Mouse (Mus musculus): ENCODE measurements around the gene Eepd1. TPM values are rescaled to one million over a fixed set of nuclear protein-coding genes. Genes with fewer than 3 reads are reported as not detected.

Gene Eepd1
- polyA plus RNA-seq, 1 experiment from 2014 or later = 5.1 TPM

DNA sequence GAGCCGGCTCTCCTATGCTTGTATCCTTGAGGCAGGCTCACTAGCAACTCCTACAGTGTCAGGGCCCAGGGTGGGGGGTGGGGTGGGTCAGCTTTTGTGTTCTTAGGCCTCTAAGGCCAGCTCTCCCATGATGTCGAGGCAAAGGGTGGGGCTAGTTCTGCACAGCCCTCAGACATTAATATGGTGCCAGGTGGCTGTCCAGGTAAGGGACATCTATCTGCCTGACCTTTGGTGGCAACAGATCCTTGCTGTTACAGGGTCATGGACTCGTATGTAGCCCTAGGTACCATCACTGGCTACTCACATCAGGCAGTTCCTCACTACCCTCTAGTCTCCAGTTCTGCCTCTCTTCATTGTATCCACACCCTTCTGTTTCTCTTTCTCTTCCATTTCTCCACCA lies 87.4 kb downstream of the Eepd1 start:
- 76% methylated on average over 3 of the region's 3 CpGs for WGBS
- H3K27ac ChIP-seq = no peak overlapping the region
- no peaks in the 10 kb centered on the region for H3K36me3 ChIP-seq
- no peak overlapping the region for H3K4me3 ChIP-seq (replicated peaks)
- no peak for ATAC-seq
- no peak overlapping the region for H3K4me2 ChIP-seq (replicated peaks)
- H3K27me3 ChIP-seq = no peaks in the 10 kb centered on the region
- H3K4me1 ChIP-seq (replicated peaks) = peaks cover 12% of the 10 kb centered on the region; the same call in 1 of the 2 replicates
- H3K9ac ChIP-seq (replicated peaks) = no peak overlapping the region
- H3K9me3 ChIP-seq = no peaks in the 10 kb centered on the region

DNA sequence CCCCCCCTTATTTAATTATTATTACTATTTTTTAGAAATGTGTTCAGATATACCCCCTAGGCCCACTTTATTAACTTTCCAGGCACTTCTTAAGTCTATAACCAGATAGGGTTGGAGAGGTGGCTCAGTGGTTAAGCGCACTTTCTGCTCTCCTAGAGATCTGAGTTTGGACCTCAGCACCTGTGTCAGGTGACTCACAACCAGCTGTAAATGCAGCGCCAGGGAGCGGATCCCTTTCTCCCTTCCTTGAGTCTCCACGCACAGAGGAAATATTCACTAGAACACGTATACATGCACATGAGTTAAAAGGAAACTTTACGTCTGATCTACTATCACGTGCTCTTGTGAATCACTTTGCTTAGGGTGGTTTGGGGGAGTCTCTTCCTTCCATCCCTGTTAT lies 88.7 kb downstream of the Eepd1 start:
- no peak overlapping the region for H3K9ac ChIP-seq (replicated peaks)
- H3K27ac ChIP-seq = no peak overlapping the region
- H3K9me3 ChIP-seq = no peaks in the 10 kb centered on the region
- H3K27me3 ChIP-seq = no peaks in the 10 kb centered on the region
- H3K36me3 ChIP-seq = no peaks in the 10 kb centered on the region
- H3K4me3 ChIP-seq (replicated peaks) = no peak overlapping the region
- no peak overlapping the region for H3K4me2 ChIP-seq (replicated peaks)
- ATAC-seq = no peak
- WGBS = 93% methylated on average over 7 of the region's 7 CpGs
- peaks cover 12% of the 10 kb centered on the region; the same call in 1 of the 2 replicates for H3K4me1 ChIP-seq (replicated peaks)

DNA sequence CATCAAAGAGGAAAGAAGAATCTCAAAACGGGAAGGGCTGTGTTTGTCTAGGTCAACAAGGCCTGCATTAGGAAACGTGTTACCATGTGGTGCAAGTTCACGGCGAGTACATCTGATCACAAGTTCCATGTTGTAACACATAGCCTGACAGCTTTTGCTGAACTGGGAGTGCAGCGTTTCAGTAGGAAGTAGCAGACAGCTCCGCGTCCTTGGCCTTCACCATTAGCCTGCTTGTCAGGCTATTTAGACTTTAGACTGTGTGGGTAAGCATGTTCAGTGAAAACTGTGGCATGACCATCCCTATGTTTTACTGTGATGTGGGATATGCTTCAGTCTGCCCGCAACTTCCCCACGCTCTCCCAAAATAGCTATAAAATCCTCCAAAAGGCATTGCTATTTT lies 89.1 kb downstream of the Eepd1 start:
- H3K27ac ChIP-seq = no peak overlapping the region
- H3K4me1 ChIP-seq (replicated peaks) = peaks cover 12% of the 10 kb centered on the region; the same call in 1 of the 2 replicates
- ATAC-seq = no peak
- no peaks in the 10 kb centered on the region for H3K9me3 ChIP-seq
- no peak overlapping the region for H3K4me3 ChIP-seq (replicated peaks)
- no peak overlapping the region for H3K4me2 ChIP-seq (replicated peaks)
- no peaks in the 10 kb centered on the region for H3K27me3 ChIP-seq
- H3K9ac ChIP-seq (replicated peaks) = no peak overlapping the region
- 88% methylated on average over 9 of the region's 9 CpGs for WGBS
- no peaks in the 10 kb centered on the region for H3K36me3 ChIP-seq

DNA sequence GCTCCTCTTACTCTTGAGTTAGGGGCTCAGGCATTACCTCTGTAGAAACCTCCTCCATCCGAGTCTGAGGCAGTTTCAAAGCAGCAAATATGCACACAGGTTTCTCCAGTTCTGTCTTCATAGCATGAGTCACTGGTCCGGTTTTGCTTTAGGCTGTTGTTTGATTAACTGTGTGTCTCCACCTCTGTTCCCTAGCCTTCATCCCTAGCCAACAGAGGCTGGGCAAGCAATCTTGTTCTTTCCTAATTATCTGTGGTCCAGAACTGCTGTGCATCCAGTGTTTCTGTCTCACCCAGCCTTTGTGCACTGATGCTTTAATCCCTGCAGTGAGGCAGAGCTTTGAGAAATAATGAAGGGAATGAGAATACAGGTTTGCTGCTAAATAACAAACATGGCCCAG lies 90.0 kb downstream of the Eepd1 start:
- peak; percentile 49; the same call in 1 of the 2 replicates for ATAC-seq
- WGBS = 29% methylated on average over 2 of the region's 2 CpGs

DNA sequence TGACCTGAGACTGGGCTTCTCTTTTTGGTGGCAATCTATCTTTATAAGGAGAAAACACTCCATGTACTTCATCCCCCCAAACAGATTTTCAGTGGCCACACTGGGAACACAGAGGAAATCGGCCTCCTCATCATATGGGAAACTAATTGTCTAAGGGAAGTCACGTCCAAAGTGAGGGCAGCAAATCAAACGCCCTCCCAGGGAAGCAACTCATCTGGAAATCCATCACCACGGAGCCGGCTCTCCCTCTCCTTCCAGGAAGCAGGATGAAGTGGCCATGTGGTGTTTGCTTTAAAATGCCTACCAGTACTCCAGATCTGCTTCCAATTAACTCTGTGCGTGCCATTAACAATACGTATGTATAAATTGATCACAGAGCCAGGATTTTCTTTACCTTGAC lies 92.4 kb downstream of the Eepd1 start:
- no peak overlapping the region for H3K9ac ChIP-seq (replicated peaks)
- no peak for ATAC-seq
- H3K36me3 ChIP-seq = no peaks in the 10 kb centered on the region
- no peaks in the 10 kb centered on the region for H3K9me3 ChIP-seq
- no peak overlapping the region for H3K27ac ChIP-seq
- no peak overlapping the region for H3K4me2 ChIP-seq (replicated peaks)
- no peak overlapping the region for H3K4me3 ChIP-seq (replicated peaks)
- WGBS = 48% methylated on average over 7 of the region's 7 CpGs
- no peaks in the 10 kb centered on the region for H3K27me3 ChIP-seq
- H3K4me1 ChIP-seq (replicated peaks) = peaks cover 12% of the 10 kb centered on the region; the same call in 1 of the 2 replicates

More for the DNA sequence above, 90.0 kb downstream of the Eepd1 start:
- peaks cover 12% of the 10 kb centered on the region; the same call in 1 of the 2 replicates for H3K4me1 ChIP-seq (replicated peaks)
- H3K9ac ChIP-seq (replicated peaks) = no peak overlapping the region
- H3K9me3 ChIP-seq = no peaks in the 10 kb centered on the region
- H3K4me2 ChIP-seq (replicated peaks) = no peak overlapping the region
- H3K27ac ChIP-seq = peak overlapping the region; percentile 44
- H3K36me3 ChIP-seq = no peaks in the 10 kb centered on the region
- H3K4me3 ChIP-seq (replicated peaks) = no peak overlapping the region
- no peaks in the 10 kb centered on the region for H3K27me3 ChIP-seq

DNA sequence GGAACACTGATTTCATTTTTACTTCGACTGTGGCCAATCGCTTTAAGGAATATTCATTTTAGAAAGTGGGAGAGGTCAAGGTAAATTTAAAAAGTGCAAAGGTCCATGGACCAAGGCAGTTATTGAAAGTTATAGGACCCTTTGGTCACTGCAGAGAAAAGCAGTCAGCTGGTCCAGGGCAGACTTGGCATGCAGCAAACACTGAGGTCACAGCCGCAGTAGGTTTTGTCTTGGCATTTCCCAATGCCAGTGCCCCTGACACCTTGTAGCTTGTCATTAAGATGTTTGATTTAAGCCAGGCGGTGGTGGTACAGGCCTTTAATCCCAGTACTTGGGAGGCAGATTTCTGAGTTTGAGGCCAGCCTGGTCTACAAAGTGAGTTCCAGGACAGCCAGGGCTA lies 92.8 kb downstream of the Eepd1 start:
- H3K4me3 ChIP-seq (replicated peaks) = no peak overlapping the region
- WGBS = 85% methylated on average over 4 of the region's 4 CpGs
- no peak overlapping the region for H3K9ac ChIP-seq (replicated peaks)
- ATAC-seq = no peak
- no peak overlapping the region for H3K27ac ChIP-seq
- H3K36me3 ChIP-seq = no peaks in the 10 kb centered on the region
- peaks cover 12% of the 10 kb centered on the region; the same call in 1 of the 2 replicates for H3K4me1 ChIP-seq (replicated peaks)
- no peaks in the 10 kb centered on the region for H3K9me3 ChIP-seq
- H3K27me3 ChIP-seq = no peaks in the 10 kb centered on the region
- no peak overlapping the region for H3K4me2 ChIP-seq (replicated peaks)

DNA sequence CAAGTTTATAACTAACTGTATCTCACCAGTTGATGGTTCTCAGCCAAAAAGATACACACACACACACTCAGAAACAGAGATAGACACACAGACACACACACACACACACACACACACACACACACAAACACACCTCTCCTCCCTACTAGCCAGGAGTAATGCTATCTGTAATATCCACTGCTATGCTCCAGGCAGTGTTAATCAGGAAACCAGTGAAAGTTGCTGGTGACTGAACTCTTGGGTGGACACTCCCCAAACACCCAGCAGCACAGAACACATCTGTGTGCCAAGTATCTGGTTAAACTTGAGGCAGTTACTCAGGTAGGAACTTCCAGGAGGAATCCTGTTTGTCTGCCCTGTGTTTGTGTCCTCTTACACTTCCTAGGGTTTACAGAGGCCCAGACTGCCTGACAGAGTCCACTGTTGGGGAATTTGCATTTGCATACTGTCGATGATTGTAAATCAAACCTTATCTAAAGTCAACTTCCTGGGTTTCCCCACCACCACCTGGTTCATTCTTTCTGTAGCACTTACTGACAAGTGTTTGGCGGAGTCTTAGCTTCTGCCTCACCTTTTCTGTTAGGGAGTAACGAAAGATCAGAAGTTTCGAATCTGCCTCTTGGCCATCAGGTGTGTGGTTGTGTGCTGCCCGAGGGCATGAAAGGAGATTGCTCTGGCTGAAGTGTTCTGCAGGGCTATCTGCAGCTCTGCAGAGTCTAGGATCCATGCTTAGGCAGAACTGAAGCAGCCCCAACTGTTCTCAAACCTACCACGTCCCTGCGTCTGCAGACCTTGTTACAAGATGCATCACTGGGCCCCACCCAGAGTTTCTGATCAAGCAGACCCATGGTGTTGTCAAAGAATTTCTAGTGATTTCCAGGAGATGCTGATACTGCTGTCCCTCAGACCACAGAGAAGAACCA lies 97.6 kb downstream of the Eepd1 start:
- Histone ChIP-seq H3K4me3 (replicated peaks) (no peak overlapping the region), H3K27ac (no peak overlapping the region), H3K27me3 (no peaks in the 10 kb centered on the region), H3K4me1 (replicated peaks) (no peaks in the 10 kb centered on the region), H3K9ac (replicated peaks) (no peak overlapping the region), H3K36me3 (no peaks in the 10 kb centered on the region), H3K4me2 (replicated peaks) (no peak overlapping the region), H3K9me3 (no peaks in the 10 kb centered on the region)
- ATAC-seq = no peak
- 93% methylated on average over 7 of the region's 7 CpGs for WGBS

DNA sequence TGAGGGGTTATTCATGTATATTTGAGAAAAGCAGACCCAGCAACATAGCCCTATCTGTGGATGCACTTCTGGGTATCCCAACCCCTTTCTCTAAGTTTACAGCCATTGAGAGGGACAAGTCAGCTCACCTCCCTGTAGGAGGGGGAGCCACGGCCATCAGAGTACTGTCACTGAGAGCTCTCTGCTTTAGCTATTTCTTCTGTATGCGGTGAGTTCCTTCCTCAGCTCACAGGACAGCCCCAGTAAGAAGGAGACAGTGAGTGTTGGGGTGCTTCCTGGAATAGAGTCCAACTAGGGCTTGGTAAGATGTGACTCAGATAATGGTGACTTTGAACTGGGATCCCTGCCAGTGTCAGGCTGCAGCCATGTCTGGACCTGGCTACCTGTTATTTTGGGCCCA lies 102.3 kb downstream of the Eepd1 start:
- no peak overlapping the region for H3K27ac ChIP-seq
- 91% methylated on average over 2 of the region's 2 CpGs for WGBS
- no peak overlapping the region for H3K4me3 ChIP-seq (replicated peaks)
- no peaks in the 10 kb centered on the region for H3K4me1 ChIP-seq (replicated peaks)
- H3K9ac ChIP-seq (replicated peaks) = no peak overlapping the region
- no peaks in the 10 kb centered on the region for H3K36me3 ChIP-seq
- H3K4me2 ChIP-seq (replicated peaks) = no peak overlapping the region
- ATAC-seq = no peak
- no peaks in the 10 kb centered on the region for H3K9me3 ChIP-seq
- no peaks in the 10 kb centered on the region for H3K27me3 ChIP-seq

DNA sequence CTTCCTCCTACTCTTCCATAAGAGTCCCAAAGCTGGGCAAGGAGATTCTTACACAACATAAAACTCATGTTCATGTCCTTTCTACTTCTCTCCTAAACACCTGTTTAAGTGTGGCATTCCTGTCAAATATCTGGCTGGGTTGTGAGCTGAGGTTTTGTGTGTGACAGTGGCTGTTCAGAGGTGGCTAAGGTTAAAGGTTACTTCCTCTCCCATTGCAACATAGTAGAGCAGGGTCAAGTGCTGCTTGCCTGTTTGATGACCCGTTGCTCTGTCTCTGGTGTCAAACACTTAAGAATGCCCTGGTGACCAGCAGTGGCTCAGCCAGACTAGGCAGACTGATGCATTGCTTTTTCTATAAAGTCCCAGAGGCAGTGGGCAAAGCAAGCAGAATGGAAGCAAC lies 104.3 kb downstream of the Eepd1 start:
- Histone ChIP-seq H3K4me3 (replicated peaks) (no peak overlapping the region), H3K4me2 (replicated peaks) (no peak overlapping the region), H3K9me3 (no peaks in the 10 kb centered on the region), H3K4me1 (replicated peaks) (no peaks in the 10 kb centered on the region), H3K27ac (no peak overlapping the region), H3K9ac (replicated peaks) (no peak overlapping the region), H3K27me3 (no peaks in the 10 kb centered on the region), H3K36me3 (no peaks in the 10 kb centered on the region)
- ATAC-seq = no peak
- 74% methylated on average over 1 of the region's 1 CpGs for WGBS

DNA sequence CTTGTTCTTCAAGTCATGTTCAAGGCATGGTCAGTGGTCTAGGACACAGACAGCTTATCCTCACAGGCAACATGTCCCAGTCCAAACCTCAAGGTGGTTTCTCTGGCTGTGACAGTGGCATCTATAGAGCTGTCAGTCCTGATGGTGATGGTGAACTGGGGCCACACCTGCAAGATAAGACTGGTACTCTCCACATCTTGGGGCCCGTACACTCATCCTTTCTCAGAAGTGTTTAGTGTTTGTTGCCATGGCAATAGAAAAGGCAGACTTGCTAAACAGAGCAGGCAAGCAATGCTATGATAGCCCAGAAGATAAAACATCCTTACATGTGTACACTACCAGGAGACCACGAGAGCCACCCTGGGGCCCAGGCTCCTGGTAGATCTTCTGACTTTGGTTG lies 107.2 kb downstream of the Eepd1 start:
- WGBS = 88% methylated on average over 2 of the region's 2 CpGs
- H3K27ac ChIP-seq = no peak overlapping the region
- ATAC-seq = no peak
- H3K27me3 ChIP-seq = no peaks in the 10 kb centered on the region
- 0 out of 2 replicates have a peak, but pooled peaks cover 5% of the 10 kb centered on the region for H3K4me1 ChIP-seq (replicated peaks)
- no peaks in the 10 kb centered on the region for H3K9me3 ChIP-seq
- H3K4me2 ChIP-seq (replicated peaks) = no peak overlapping the region
- no peak overlapping the region for H3K4me3 ChIP-seq (replicated peaks)
- H3K36me3 ChIP-seq = no peaks in the 10 kb centered on the region
- no peak overlapping the region for H3K9ac ChIP-seq (replicated peaks)

DNA sequence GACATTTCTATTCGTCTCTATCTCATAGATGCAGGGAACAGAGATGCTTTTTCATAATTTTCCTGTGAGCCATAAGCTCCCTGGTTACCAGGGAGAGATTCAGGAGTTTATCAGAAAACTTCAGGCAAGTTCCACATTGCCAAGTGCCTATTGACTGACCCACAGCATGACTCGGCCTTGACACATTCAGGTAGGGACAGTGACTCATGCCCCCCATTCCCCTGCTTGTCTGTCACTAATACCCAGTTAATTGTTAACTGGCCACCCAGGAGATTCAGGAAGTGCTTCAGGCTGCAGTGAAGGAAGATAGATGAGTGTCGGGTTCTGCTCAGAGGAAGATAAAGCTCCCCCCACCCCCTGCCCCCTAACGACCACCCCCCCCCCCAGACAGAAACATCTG lies 109.4 kb downstream of the Eepd1 start:
- Histone ChIP-seq H3K9ac (replicated peaks) (no peak overlapping the region), H3K27ac (no peak overlapping the region), H3K27me3 (no peaks in the 10 kb centered on the region), H3K4me1 (replicated peaks) (0 out of 2 replicates have a peak, but pooled peaks cover 5% of the 10 kb centered on the region), H3K4me3 (replicated peaks) (no peak overlapping the region), H3K9me3 (no peaks in the 10 kb centered on the region), H3K36me3 (no peaks in the 10 kb centered on the region), H3K4me2 (replicated peaks) (no peak overlapping the region)
- WGBS = 66% methylated on average over 4 of the region's 4 CpGs
- ATAC-seq = no peak

DNA sequence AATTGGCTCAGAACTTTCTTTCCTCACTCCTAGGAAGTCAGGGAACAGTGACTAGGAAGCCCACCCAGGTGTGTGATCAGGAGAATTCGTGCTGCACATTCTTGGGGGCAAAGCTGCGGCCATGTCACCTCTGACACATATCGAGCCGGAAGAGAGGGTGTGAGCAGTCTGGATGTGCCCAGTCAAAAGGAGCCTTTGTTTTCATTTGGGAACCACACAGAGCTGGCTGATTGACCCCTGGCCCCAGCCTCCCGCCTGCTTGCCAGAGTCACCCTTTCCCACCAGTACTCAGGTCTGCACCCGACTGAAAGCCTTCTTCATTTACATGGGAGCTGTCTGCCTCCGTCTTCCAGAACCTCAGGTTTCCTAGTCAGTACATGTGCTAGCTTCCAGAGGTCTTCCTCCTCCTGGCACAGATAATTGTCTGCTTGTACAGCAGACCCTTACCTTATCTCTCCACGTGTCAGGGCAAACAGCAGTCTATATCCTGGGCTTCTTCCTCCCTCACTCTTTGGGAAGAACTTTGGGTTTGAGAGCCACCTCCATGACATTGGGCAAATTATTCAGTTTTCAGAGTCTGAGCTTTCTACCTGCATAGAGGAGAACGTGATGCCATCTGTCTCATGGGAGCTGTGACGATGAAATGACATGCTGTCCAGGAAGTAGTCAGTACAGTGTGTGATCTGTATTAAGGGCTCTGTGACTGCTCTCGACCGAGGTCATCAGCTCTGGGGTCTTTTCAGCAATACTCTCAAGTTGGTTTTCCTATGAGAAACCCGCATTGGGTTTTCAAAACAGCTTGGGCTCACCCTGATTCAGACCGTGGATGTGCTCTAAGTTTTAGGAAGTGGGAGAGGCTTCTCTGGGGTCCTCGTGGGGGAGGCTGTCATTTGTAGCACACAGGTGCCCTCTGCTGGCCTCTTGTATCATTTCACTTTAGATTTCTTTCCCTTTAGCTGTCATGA lies 110.3 kb downstream of the Eepd1 start:
- WGBS = 35% methylated on average over 15 of the region's 15 CpGs
- no peaks in the 10 kb centered on the region for H3K36me3 ChIP-seq
- H3K4me3 ChIP-seq (replicated peaks) = no peak overlapping the region
- H3K9me3 ChIP-seq = no peaks in the 10 kb centered on the region
- 0 out of 2 replicates have a peak overlapping the region, but pooled peaks have one; percentile 24 for H3K4me2 ChIP-seq (replicated peaks)
- 0 out of 2 replicates have a peak, but pooled peaks cover 5% of the 10 kb centered on the region for H3K4me1 ChIP-seq (replicated peaks)
- peak; percentile 84 for ATAC-seq
- H3K9ac ChIP-seq (replicated peaks) = no peak overlapping the region
- H3K27me3 ChIP-seq = no peaks in the 10 kb centered on the region
- no peak overlapping the region for H3K27ac ChIP-seq

All from midbrain, embryonic 13.5 days (tissue).